Mouse (Mus musculus): ENCODE measurements around the gene Mrap.

Gene Mrap

DNA sequence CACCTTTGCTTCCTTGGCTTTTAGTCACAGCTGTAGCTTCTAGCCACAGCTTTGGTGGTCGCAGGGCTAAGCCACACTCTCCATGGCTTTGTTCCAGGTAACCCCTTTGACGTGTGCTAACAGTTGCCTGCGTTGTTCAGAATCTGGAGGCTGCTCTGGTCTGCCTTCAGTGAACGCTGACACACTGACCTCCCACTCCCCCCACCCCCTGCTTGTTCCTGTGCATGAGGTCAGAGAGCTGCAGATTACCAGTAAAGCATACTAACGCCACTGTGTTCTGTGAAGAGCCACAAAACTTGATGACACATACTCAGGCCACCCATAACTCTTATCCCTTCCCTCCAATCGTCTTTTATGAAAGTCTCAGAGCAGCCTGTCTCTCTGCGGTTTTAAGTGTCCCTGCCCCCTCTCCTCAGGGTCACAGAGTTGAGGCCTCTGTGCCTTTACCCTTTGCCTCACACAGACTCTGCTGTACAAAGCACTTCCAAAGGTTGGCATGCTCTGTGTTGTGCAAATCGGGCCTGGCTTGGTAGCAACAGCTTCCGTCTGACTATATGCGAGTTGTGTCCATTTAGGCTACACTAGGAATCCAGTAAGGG is 1.2 kb upstream of the Mrap start:
- in situ Hi-C loops (cut with MboI; ENCODE audit: unreplicated experiment in 2 of 2), result loop anchor here in 1 of 2 experiments (25.0 kb wide), 1 partner anchor 601 kb away; no protein-coding TSS in a partner anchor

DNA sequence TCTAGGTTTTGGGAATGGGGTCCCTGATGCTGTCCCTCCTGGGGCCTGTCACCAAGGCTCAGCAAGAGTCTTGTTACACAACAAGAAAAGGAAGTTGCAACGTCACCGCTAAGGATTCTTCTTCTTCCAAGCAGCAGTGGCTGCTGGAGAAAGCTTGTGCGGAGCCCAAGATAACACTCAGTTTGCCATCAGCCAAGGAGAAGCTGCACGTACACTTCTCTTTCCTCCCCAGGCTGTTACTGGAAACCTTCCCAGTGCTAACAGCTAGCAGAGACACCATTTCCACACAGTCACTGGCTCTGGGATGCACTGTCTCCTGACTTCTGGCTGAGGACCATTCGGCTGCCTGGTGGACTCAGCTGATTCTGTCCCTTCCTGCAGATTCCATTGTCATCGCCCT is 9.1 kb downstream of the Mrap start:
- in situ Hi-C loops (cut with MboI; ENCODE audit: unreplicated experiment in 2 of 2), result loop anchor here in 1 of 2 experiments (25.0 kb wide), 1 partner anchor 590 kb away; no protein-coding TSS in a partner anchor

DNA sequence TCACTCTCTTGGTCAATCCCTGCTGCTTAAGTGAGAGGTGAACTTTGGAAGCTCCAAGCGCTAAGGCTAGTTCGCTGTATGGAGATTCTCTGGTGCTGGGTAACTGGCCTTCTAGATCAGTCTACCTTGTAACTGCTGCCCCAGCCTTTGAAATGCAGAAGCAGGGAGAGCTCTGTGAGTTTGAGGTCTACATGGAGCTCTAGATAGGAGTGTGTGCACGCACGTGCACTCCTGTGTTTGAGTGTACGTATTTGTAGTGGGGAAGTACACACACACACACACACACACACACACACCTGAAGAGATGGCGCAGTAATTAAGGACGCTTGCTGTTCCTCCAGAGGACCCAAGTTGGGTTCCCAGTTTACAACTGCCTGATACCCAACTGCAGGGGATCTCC is 10.2 kb downstream of the Mrap start:
- in situ Hi-C loops (cut with MboI; ENCODE audit: unreplicated experiment in 2 of 2), result loop anchor here in 1 of 2 experiments (25.0 kb wide), 1 partner anchor 589 kb away; no protein-coding TSS in a partner anchor

DNA sequence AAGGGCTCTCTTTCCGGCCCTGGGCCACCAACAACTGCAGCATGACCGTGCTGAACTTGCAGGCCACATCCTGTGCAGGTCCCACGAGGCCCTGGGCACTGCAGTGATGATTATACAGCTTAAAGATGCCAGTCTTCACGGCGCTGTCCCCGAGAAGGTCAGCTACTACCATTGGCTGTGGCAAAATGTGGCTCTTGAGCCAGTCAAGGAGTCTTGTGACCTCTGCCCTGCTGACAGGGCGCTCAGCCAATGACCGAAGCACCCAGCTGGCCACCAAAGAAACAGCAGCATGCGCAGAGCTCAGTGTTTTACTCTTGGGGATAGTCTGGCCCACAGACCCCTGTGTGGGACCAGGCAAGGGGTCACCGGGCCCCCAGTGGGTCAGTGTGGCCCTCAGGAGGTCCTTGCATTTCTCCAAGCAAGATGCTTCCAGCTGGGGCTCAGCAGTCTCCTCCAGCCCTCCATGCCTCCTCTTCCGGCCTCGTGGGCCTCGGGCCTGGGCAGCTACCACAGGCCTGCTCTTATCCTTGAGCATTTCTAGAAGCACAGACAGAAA is 15.5 kb downstream of the Mrap start:
- in situ Hi-C loops (cut with MboI; ENCODE audit: unreplicated experiment in 2 of 2), result no loop called here

DNA sequence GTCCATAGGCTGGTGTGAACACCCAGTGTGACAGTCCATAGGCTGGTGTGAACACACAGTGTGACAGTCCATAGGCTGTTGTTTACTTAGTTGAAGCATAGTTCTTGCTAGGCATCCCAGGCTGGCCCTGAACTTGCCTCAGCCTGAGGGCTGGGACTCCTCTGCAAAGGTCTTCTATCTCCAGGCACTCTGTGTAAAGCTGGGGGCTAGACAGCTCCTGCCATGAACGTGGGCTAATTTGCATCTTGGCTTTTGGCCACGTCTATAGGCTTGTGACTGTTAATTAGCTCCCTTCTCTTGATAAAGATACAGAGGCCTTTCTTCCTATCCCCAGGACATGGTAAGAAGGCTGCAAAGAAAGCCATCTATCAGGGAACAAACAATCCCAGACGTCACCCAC is 21.3 kb downstream of the Mrap start:
- in situ Hi-C loops (cut with MboI; ENCODE audit: unreplicated experiment in 2 of 2), result no loop called here

DNA sequence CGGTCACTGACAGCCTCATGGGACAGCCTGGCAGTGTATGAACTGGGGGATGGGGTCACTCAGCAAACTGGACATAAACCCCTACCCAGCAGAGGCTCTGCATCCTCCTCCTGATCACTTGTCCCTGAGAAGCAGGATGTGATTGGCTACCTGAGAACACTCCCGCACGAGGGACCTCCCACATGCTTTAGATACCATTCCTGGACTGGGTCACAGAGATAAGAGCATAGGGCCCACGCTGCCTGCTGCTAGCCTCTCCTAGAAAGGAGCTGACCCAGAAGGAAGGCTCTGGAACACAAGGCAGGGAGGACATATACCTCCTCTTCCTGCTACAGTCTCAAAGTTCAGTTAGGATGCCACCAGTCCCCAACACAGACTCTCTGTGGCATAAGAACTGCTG is 22.5 kb downstream of the Mrap start:
- in situ Hi-C loops (cut with MboI; ENCODE audit: unreplicated experiment in 2 of 2), result no loop called here

DNA sequence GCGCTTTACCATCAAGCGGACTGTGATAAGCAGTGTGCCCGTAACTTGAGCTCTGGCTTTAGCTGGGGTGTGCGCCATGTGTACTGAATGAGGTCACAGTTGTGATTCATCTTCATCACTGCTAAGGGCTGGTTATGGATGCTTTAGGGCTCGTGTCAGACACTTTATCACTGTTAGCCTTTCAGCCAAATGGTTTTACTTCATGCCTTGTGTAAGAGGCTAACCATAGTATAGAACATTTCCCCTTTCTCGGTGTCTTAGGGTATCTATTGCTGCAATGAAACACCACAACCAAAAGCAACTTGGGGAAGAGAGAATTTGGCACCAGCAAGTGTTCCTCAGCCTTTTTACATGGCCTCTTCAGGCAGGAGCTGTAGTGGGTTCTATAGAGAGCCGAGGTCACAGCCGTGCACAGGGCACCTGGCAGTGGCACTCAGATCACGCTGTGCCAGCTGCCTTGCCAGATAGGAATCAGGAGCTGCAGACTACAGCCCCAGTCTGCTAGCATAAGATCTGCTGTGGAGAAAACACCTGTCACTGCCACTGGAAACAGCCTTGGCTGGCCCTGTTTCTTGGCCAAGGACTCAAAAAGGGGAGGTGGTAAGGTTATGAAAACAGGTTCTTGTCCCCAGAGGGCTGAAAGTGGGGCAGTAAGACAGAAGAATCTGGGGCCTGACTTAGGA is 27.3 kb downstream of the Mrap start:
- in situ Hi-C loops (cut with MboI; ENCODE audit: unreplicated experiment in 2 of 2), result no loop called here

DNA sequence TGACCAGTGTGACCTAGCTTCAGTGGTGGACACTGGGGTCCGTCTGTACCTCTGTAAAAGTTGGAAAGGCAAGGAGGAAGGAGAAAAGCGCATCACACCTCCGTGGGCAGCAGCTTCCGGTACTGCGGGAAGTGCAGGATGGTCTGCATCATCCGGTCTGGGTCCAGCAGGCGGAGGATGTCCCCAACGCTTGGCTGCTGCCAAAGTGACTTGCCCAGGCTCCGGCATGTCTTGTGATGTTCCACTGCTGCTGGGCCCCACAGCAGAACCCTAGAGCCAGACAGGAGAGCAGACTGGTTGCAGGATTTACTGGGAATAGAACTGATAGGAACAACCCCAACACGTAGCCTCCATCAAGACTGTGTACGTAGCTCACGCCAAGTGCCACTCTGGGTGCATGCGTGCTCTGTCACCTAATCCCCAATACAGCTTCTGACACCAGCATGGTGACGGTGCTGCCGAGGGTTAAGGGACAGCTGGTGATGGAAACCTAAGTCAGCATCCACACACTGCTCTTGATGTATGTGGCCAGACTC is 29.0 kb downstream of the Mrap start:
- in situ Hi-C loops (cut with MboI; ENCODE audit: unreplicated experiment in 2 of 2), result no loop called here

DNA sequence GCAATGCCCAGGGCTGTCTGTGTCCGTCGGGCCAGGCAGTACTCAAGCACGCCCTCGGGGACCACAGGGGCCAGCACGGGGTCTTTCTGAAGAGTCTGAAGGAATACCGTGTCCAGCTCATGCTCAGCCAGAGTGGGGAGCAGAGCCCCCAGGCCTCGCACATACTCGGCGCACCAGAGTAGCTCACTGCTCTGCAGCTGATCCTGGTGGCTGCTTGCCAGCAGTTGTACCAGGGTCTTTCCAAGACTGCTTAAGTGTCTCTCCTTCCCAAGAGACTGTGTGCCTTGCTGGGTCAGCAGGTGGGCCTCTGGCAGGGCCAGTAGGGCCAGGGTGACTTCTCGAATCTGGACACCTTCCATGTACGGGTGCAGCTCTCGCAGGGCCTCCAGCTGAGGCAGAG is 36.2 kb downstream of the Mrap start:
- in situ Hi-C loops (cut with MboI; ENCODE audit: unreplicated experiment in 2 of 2), result no loop called here

DNA sequence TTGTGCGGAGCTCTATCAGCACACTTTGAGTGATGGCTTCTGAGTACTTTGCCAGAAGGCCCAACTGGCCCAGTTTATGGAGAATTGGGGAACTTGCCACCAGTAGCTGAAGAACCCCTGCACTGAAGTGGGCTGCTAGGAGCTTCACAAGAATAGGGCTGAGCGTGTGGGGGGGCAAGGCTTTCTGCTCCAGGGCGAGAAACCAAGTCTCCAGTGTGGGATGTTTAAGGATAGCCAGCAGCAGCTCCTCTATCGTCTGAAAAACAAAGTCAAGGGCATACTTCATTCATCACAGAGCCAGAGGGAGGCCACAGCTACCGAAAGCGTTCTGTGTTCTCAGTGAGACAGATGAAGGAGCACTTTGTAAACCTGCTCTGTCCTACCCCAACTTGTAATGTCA is 36.6 kb downstream of the Mrap start:
- in situ Hi-C loops (cut with MboI; ENCODE audit: unreplicated experiment in 2 of 2), result no loop called here

DNA sequence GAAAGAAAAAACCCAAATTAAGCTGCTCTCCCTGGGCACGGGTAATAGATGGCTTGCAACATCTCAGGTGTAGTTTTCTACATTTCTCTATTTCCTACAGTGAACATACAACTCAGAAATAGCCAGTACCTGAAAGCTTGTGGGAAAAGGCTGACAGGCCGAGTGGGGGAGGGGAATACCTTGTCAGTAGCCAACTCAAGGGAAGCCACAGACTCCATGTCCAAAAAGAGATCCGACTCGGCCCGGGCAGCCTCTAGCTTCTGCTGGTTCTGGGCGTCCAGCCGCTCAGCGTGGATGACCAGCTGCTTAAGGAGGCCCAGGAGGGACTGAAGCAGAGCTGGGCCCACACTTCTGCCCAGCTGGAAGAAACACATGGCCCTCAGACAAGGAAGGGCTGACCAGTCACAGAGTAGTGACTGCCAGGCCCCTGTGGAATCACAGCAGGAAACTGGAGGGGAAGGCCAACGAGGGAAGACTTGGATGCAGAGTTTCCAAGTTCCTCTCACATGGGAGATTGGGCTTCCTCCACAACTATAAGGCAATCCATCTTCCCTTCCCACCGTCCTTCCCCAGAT is 38.0 kb downstream of the Mrap start:
- in situ Hi-C loops (cut with MboI; ENCODE audit: unreplicated experiment in 2 of 2), result no loop called here

DNA sequence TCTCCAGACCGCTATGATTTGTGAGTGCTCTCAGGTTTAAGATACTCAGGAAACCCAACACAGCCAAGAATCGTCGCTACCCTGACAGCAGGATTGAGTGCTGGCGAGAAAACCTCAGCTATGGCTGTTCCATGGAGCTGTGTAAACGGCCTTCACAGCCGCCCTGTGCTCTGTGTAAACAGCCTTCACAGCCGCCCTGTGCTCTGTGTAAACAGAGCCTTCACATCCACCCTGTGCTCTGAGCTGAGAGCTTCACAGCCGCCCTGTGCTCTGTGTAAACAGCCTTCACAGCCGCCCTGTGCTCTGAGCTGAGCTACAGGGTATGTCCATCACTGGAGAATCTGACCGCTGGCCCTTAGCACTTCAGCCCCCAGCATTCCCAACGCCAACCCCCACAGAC is 41.8 kb downstream of the Mrap start:
- in situ Hi-C loops (cut with MboI; ENCODE audit: unreplicated experiment in 2 of 2), result no loop called here

DNA sequence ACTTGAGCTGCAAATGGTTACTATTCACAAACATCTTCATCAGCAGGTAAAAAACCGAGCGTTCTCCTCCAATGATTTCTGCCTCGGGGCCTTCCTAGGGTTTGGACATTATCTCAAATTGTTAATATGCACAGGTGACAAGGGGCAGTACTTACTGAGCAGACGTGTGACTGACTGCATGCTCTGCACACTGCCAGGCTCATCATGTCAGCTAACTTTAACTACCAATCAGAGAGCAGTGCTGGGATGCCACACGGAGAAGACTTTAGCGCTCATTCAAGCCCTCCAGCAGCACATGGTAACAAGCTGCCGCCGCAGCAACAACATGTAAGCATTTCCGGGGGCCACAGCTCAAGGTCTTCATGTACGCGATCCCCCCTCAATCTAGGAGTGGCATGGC is 45.3 kb downstream of the Mrap start:
- in situ Hi-C loops (cut with MboI; ENCODE audit: unreplicated experiment in 2 of 2), result no loop called here

DNA sequence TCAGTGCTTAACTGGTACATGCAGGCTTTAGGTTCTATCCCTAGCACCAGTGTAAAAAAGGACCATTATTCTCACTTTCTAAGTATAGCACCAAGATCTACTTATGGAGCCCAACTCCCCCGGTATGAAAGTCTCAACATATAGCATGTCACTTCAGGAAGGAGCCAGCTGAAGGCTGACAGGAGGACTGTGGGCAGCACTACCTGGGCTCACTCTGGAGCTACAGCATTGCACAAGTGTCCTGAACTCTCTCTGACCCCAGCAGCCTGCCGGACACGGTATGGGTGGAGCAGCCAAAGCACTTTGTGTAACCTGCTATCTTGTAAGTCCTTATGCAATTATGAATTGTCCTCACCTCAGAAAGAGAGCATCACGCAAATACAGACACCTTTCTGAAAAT is 47.2 kb downstream of the Mrap start:
- in situ Hi-C loops (cut with MboI; ENCODE audit: unreplicated experiment in 2 of 2), result no loop called here

DNA sequence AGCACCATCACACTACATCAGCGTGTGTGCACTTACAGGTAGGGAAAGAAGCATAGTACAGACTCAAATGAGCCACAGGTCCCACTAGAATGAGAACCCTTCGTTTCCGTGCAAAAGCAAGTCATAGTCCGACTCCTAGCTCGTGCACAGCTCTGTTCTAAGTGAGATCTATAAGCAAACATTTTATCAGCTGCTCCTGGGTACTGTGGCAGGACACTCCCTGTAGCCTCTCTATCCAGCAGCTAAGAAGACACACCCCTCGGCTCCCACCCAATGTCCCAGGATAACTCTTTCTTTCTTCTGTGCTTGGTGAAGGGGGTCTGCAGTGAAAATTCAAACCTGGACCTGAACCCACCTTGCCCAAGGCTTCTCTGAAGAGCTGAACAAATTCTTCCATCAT is 50.6 kb downstream of the Mrap start:
- in situ Hi-C loops (cut with MboI; ENCODE audit: unreplicated experiment in 2 of 2), result no loop called here

DNA sequence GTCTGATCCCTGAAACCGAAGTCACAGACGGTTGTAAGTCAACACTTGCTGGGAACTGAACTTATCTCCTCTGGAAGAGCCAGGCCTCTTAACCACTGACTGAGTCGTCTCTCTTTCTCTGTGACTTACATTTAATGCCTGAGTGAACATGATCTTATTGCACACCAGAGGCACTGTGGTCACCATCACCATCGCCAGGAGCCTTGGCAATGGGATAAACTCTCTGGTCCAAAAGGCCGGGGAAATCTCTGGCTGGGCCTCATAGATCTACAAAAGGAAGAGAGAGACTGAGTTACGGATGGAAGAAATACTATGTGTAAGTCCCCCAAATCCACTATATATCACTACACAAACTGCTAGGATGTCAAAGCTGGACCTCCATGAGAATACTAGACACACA is 52.9 kb downstream of the Mrap start:
- in situ Hi-C loops (cut with MboI; ENCODE audit: unreplicated experiment in 2 of 2), result no loop called here

DNA sequence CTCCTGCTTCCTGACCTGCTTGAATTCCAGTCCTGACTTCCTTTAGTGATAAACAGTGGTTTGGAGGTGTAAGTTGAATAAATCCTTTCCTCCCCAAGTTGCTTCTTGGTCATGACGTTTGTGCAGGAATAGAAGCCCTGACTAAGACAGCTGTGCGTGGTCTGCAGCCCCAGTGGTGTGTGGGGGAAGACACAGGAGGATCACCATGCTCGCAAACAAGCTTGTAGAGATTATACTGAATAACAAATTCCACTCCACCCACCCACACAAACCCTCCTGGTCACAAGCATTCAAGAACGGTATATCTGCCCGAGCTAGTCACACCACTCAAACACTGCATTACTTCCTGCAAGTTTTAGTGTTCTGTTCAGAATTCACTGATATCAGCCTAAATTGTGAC is 54.1 kb downstream of the Mrap start:
- in situ Hi-C loops (cut with MboI; ENCODE audit: unreplicated experiment in 2 of 2), result no loop called here

DNA sequence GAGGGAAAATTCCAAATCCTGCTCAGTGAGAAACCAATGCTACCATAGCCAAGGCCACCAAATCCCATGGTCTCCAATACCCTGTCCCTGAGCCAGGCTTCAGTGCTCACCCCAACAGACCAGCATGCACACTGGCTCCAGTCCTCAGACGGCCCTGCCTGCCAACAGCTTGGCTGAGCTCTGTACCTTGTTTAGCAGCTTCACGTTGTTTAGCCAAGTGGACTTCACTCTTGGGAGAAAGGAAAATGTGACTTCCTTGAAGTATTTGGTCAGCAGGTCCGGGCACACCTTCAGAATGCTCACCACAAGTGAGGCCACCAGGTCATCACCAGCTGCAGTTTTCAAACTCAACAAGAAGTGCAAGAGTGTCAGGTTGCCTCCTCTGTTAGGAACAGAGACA is 54.5 kb downstream of the Mrap start:
- in situ Hi-C loops (cut with MboI; ENCODE audit: unreplicated experiment in 2 of 2), result no loop called here

DNA sequence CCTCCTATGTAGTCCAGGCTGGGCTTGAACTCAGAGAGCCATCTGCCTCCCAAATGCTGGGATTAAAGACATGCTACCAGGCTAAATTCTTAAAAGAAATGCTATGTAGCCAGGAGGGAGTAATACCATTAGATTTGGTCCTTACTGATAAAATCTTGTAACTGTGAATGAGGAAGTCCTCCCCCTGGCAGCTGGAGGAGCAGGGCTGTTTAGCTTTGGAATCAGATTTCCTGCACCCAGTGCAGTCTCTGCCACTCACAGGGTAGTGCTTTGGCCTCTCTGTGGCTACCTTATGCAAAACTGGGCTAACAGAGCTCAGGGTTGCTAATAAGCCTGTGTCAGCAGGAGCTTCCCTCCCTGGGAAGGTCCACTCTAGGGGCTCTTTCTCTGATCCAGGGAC is 56.7 kb downstream of the Mrap start:
- in situ Hi-C loops (cut with MboI; ENCODE audit: unreplicated experiment in 2 of 2), result no loop called here

DNA sequence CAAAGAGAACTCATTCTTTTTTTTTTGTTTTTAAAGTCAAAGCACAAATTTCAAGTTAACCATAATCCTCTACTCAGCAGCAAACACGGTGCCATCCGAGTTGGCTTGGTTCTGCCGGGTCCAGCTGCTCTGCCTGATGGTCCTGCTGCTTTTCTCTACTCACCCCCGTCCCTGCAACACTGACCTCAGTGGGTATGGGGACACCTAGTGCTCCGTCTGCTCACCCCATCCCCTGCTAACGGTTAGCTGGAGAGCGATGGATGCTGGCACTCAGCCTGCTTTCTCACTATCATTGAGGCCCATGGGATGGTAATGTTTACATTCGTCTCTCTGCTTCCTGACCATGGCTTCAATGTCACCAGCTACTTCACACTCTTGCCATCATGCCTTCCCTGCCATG is 60.4 kb downstream of the Mrap start:
- in situ Hi-C loops (cut with MboI; ENCODE audit: unreplicated experiment in 2 of 2), result no loop called here

DNA sequence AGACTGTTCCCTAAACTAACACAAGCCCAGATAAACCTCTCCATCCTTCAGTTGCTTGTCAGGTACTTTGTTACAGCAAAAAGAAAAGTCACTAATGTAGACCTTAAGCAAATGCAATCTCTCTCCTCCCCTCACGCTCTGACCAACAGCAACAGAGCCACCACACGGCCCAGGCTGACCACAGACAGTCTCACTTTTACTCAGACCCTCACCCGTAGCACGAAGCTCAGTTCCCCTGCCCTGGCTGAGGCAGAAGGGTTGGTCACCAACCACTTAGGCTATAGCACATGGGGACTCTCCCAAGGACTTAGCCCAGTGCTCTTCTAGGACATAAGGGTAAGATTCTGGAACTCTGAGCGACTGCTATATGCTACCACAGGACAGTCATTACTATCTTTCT is 60.8 kb downstream of the Mrap start:
- in situ Hi-C loops (cut with MboI; ENCODE audit: unreplicated experiment in 2 of 2), result no loop called here
